Mouse (Mus musculus) ovary, postnatal 36 days (tissue): Measurements from ENCODE around the gene Spry1.

ENCODE experiments used
- DNase-seq: peaks from one replicate; pipeline ENCODE4 v3.0.0; 2022; ENCODE audit warnings: low spot score, mixed read lengths

Spry1 gene

DNA sequence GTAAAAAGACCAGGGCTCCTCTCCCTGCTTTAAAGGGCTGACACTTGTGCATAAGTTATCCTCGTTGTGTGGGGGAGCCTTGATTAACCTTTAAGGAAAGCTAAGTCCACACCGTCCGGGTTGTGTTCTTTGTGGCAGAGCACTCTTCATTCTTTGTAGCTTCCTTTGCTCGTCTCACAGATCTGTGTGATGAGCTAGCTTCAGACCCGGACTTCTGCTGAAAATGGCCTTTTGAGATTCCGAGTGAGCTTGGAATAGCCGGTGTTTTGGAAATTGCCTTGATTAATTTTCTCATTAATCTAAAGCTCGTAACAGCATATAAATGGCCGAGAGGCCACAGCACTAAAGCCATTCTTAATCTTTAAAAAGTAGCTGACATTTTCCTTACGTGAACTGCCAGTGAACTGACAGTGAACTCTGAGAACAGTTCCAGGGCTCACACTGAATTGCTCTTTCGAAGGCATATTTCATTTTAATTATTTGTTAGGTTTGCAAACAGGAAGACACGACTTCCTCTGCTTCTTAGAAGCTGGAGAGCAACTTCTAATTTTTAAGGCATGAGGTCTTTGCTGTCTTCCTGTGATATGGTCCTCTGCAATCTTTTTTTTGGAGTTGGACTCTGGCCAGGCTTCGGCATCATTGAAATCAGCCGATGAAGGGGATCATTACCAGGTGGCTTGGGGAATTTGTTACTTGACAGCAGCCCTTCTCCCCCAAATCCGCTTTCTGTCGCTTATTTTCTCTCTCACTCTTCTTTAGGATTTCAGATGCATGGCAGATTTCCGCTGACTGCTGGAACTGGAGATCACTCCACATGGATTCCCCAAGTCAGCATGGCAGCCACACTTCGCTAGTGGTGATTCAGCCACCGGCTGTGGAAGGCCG, 2.3 kb downstream of the Spry1 start:
- no peak for DNase-seq

DNA sequence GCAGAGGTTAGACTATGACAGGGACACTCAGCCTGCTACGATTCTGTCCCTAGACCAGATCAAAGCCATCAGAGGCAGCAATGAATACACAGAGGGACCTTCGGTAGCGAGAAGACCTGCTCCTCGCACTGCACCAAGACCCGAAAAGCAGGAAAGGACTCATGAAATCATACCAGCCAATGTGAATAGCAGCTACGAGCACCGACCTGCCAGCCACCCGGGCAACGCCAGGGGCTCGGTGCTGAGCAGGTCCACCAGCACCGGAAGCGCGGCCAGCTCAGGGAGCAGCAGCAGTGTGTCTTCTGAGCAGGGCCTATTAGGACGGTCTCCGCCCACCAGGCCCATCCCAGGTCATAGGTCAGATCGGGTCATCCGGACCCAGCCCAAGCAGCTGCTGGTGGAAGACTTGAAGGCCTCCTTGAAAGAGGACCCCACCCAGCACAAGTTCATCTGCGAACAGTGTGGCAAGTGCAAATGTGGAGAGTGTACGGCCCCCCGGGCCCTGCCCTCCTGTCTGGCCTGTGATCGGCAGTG, 3.0 kb downstream of the Spry1 start:
- no peak for DNase-seq

DNA sequence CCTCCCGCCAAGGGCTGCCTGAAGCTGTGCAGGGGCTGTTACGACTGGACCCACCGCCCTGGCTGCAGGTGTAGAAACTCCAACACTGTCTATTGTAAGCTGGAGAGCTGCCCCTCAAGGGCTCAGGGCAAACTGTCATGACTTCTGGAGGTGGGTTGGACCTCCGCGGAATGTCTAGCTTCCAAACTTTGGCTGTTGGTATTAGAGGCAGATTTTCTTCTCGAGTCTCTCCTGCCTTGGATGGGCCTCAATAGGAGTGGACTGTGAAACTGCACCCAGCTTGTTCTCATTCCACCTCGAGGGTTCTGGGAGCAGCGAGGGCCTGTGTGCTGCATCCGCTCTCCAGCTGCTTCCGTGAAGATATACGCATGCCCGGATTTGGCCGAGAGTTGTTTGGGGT, 3.7 kb downstream of the Spry1 start:
- DNase-seq: no peak

DNA sequence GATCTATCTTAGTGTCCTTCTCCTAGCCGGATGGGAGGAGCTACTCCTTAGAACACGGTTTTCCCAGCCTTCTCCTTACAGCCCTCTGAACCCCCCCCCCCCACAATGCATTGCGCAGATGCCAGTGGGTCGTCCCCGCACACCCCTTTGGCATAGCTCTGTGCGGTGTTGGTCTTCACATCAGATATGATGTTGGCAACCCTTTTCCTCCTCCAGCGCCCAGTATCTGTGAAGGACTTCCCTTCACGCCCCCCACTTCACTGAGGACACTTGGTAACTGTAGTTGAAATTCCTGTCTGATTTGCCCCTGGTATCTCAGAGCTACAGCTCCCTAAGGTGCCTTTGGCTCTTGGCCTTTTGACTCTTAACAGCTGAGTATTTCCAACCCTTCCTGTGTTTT, 4.2 kb downstream of the Spry1 start:
- DNase-seq: no peak

DNA sequence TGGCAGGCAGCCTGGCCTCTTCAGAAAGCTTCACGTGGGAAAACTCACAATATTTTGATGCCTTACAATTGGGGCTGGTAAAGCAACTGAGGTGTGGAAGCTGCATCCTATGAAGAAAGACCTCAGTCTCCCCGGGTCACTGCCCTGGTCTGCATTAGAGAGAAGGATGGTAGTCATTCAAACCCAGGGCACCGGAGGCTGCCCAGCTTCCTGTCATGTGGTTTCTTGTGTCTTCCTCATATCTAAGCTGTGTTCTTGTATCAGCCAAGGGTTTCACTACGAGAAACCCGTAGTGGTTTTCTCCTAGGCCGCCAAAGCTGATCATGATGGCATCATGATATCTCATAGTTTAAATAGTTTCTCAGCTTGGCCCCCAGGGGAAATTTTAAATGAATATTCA, 5.3 kb downstream of the Spry1 start:
- no peak for DNase-seq

DNA sequence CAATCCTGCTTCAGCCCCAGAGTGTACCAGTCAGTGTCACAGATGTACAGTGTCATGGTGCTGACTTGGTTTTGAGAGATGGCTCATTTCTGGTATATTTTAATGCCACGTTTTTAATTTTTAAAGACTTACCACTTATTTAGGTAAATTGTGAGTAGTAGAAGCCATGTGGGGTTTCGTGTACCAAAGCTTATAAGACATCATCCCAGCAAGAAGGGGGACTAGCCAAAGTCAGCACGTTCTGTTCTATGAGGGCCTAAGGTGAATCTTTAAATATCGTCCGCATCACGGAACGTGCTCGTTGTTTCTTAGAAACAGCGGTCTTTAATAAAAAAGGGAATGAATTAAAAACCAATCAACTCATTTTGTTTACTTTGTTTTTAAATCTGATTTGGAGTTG, 6.5 kb downstream of the Spry1 start:
- DNase-seq: no peak

DNA sequence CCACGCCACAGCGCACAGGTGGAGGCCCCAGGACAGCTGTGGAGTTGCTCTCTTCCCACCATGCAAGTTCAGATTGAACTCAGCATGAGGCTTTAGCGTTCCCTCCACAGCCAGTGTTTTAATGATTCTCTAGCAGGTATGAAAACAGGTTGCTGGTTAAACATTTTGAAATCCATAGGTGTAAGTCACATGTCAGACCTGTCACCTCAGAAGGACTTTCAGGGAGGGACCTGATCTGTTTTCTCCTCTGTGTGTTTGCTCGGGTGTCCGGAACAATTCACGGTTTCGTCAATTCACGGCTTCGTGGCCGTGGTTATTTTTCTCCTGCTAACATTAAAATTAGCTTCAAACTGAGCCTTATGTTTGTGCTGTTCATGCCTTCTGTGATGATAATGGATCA, 7.5 kb downstream of the Spry1 start:
- DNase-seq: no peak

DNA sequence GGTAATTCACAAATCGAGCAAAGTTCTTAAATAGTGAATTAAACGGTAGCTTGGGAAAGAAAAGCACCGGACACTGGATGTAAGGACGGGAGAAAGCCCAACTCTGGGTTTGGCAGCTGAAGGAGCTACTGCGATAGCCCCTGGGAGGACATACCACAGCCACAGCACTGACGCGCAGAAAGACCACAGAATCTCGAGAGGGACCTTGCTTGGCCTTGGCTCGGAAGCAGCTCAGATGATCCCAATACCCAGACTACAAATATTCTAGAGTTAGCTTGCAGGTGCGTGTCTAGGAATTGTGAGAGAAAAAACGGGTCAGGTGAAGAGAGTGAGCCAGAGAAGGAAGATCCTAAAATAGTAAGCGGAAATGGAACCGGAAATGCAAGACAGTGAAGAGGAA, 8.5 kb downstream of the Spry1 start:
- no peak for DNase-seq

DNA sequence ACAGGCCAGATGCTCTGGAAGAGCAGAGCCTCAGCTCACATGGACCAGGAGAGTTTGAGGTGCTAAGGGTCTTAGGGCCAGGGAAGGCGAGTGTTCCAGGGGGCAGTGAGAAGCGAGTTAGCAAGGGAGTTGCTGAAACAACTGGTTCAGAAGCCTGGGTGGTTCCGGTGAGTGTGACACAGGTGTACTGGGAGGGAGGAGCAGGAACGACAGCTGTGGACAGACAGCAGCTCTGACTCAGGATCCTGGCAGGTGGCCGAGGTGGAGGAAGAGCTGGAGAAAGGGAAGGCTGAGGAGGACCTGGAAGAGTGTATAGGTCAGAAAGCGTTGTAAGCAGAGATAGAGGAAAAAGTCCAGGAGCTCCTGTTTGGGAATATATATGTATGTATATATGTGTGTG, 9.5 kb downstream of the Spry1 start:
- no peak for DNase-seq

DNA sequence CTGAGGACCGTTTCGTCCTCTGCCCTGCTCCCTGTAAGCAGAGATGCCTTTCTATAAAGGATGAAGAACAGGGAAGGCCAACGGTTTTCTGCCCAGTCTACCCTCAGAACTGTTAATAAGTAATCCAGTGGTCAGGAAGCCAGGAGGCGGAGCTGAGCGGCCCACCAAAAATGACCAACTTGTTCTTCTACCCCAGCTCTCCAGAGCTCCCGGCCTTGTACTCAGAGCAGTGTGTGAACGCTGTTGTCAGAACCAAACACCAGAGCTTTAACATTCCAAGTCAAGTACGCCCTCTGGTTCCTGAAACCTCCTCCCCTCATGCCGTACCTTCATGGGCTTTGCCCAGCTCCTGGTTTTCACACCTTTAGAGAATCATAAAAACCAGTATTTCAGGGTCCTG, 12.8 kb downstream of the Spry1 start:
- no peak for DNase-seq

DNA sequence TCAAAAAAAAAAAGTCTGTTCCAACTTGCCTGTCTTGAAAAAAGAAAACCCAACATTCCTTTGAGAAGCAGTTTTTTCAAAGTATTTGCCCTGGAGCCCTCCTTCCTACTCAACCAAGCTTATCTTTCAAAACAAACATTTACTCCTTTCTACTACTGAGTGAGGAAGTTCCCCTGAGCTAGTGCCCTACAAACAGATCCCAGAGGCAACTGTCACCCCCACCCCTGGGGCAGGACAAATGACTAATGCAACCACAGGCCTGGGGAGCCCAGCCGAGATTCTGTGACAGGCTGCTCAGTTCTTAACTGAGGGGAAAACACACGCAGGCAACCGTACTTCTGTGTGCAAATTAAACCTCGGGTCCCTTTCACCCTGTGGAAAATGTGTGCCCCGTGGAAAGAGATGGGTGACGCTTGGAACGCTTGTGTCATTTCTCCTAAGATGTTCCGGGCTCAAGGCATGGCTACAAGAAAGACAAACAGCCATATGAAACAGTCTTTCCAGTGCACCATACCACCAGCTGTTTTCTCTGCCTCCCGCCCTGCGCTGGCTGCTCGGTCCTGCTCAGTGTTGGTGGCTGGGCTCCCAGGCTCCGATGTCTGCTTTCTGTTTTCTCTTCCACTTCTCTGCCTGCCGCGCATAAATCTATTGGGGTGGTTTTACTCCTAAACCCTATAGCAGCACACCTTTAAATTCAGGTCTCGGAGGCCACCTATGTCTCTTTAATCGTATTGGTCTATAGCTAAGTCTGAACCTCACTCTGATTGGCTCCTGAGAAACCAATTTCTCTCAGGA, 14.4 kb downstream of the Spry1 start:
- DNase-seq: peak; percentile 19

DNA sequence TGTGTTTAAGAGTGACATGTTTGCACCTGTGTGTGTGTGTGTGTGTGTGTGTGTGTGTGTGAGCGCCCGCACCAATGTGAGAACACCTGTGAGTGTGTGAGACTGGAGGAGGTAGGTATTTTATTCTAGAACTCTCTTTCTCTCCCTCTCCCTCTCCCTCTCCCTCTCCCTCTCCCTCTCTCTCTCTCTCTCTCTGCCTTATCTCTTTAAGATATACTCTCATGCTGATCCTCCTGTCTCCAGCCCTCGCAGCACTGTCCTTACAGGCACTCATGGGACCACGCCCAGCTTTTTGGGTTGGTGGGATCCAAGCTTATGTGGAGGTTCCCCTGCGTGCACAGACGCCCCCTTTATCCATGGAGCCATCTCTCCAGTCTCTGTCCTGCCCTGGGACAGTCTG, 15.0 kb downstream of the Spry1 start:
- DNase-seq: no peak

DNA sequence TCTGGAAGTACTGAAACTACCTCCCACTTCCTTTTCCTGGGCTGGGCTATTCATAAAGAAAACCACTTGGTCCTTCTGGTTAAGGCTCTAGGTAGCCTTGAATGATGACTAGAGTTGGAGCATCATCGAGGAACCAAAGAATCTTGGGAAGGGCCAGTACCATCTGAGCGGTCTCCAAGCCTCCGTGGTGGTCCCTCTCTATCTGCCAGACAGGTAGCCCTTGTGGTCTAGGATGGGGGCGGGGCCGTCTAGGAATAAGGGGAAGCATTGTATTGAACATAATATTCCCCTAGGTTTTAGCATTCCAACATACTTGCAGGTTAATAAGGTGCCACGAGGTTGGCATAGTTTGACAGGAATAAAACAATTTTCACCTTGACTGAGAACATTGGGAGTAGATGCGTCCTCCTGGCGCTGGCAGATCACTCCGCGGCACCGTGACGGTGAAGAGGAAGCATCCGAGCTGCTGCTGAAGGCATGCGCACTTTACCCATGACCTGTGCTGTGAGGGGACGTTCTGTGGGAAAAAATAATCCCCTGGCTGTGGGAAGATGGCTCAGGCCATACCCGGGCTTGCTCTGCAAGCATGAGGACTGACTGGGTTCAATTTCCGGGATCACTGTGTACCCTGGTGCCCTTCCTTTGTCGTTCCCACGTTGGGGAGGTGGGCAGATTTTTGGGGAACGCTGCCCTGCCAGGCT, 16.3 kb downstream of the Spry1 start:
- DNase-seq: no peak

DNA sequence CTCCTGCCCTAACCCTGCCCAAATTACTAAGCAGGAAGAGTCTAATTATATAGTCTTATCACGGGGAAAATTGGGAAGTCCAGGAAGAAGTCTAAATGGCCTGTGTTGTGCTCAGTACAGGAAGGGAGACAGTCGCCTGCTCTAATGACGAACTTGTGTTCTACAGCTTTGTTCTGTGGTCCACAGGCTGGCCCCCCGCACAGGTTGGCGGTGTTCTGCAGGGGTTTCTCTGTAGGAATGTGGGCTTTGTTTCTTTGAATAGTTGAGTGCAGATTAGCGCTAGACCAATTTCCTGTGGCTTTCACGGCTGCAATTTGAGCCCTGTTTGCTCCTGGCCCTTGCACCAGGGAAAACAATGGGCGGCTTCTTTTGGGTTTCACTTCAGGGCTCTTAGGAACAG, 17.3 kb downstream of the Spry1 start:
- no peak for DNase-seq

DNA sequence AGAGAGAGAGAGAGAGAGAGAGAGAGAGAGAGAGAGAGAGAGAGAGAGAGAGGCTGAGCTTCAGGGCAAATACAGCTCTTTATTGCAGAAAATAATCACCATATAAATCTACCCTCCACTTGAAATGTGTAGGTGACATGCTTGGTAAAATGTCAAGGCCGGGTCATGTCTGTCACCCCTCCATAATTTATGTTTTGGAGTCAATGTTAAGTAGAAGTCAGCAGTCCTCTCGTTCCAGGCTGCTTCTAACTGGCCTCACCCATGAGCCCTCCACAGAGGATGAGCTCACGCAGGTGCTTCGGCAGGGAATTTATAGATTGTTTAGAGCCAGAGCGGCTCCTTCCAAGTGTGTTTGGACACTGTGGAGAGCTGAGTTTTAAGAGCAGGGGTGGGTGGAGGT, 18.4 kb downstream of the Spry1 start:
- no peak for DNase-seq

DNA sequence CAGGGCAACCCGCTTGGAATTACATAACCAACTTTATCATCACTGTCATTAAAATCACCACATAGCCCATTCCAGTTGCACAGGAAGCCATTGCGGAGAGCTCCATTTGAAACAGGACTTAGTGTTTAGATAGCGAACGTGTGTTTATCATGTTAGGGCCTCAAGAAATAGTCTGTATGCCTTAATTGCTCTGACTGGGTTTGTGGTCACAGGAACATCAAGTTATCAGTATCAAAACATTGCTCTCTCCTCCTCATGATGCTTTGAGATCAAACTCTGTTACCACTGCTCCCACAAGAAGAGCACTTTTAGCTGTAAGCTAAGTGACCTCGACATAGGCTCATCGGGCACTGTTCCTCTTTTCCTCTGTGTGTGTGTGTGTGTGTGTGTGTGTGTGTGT, 19.9 kb downstream of the Spry1 start:
- no peak for DNase-seq

DNA sequence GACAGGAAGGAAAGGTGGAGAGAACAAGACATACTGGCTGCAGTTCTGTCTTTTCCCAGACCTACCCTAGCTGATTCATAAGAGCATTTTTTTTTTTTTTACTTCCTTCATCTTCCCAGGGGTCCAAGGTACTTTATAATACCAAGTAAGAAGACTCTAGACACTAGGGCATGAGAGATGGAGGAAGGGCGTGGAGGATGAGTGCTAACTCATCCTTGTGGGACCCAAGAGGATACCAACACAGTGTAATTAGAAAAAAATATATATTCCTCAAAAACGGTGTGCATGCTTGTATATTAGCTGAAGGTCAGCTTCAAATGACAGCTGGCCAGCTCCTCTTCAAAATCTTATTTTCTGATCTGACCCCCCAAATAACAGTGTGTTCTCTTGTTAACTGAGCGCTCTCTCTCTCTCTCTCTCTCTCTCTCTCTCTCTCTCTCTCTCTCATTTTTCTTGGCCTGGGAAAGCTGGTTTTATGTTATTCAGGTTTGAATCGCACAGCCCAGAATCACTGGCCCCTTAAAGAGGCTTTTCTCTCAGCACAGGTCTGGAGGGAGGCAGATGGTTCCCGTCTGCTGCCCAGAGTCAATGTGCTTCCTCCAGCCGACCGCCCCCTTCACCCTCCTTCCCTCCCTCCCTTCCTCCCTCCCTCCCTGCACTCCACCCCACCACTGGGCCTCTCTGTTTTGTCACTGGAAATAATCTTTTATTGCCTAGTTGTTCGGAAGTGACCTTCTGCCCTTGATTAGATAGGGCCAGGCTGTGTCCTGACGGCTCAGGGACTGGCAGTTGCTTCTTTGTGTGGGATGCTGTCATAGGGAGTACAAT, 26.8 kb downstream of the Spry1 start:
- peak; percentile 20 for DNase-seq

DNA sequence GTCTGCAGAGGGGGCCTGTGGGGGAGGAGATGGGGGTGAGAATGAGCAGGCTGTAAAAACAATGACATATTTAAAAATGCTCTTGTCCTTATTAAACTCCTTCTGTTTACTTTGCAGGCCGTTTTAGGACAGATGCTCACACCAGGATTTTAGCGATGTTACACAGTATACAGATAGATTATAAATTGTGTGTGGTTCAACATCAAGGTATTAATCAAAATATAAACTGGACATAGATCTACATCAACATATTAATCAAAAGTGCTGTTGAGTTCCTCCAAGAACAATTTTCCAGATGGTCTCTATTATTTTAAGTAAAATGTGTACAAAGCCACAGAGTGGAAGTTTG, 27.3 kb downstream of the Spry1 start:
- no peak for DNase-seq

DNA sequence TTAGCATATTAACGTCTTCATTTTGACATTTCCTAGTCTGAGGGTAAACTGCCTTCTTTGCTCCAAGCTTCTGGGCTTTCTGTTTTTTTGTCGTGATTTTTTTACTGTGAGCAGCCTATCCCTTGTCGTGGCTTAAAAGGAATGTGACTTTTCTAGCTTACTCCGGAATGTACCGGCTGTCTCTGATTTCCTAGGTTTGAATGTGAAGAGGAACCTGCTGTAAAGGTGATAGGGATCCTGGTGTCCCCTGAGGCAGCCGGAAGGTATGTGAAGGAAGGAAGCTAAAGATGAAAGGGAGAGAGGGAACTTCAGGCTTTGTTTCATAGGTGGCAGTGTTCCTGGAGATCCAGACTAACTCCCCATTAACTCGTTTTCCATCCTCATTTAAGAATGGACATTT, 28.0 kb downstream of the Spry1 start:
- no peak for DNase-seq

DNA sequence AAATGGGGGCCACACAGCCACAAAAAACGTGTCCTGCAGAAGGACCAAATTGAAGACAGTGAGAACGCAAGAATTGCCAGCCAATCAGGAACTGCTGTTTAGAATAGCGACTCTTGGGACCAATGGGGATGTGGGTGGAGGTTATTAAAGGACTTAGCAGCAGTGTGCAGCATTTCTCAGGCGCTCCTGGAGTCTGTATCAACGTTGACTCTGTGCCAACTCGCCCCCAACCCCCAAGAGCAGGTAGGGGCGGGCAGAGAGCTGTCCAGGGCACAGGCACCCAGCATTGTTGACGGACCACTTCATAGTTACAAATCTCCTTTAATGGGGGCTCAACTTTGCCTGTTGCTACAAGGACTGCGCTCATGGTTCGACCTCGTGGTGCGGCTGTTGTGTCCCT, 28.9 kb downstream of the Spry1 start:
- no peak for DNase-seq

DNA sequence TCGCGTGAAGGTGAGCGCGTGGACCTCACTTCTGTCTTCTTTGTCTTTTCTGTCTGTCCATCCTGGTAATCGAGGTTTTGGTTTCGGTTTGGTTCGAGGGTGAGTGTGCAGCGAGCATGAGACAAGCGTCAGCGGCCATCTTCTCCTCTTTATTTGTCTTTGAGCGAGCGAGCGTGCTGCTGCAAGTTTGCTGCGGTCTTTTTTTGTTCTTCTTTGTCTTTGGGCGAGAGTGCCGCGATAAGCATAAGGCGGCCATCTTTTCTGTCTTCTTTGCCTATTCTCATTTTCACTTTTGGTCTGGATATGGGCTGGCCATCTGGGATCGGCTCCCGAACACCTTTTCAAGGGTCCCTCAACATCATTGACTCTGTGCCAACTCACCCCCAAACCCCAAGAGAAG, 29.4 kb downstream of the Spry1 start:
- no peak for DNase-seq
